Mouse (Mus musculus) heart, postnatal 36 days (tissue): ENCODE measurements around the gene Oit3. TPM values are rescaled to one million over a fixed set of nuclear protein-coding genes. Genes with fewer than 3 reads are reported as not detected.
A peak's percentile ranks its signal among the peaks of the same experiment; 100 is the strongest.
"Not testable (repeated sequence)": the region's sequence is repeated elsewhere in the genome, so short reads cannot be mapped to it uniquely, and the experiment has no call there.

ENCODE experiments used
- DNase-seq, 2 experiments: peaks; one replicate each; pipeline ENCODE4 v3.0.0; 2021 to 2022
- intact Hi-C: fragments of 180-260 bp; cut with DNase I; formaldehyde crosslinking; loops from one replicate; pipeline ENCODE4 v1.15.1; 2025
- total RNA-seq, 2 experiments: library from RNA; stranded (reverse); gene quantifications; 2 replicates each; pipeline ENCODE4 v1.2.3; 2021

Oit3 gene
- total RNA-seq, 2 experiments from 2014 or later = not detected

DNA sequence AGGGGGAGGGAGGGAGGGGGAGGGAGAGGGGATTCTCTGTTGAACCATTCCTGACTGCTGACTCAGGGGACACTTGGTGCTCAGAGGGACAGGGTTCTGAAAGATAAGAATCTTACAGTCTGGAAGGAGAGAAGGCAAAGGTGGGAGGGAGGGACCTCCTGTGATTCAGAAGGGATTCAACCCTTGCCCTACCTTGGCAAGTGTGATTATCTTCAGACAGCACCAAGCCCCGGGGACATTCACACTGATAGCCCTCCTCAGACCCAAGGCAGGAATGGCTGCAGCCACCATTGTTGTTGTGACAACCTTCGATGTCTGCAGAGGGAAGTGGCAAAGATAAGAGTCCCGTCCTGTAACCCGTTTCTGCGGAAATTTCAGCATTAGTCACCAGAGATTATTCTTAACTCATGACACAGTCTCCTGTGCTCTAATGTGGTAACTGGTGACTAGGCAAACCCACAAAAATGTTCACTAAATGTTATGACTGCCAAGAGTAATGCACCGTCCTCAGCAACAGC lies 10.8 kb downstream of the Oit3 start:
- no peak for DNase-seq
- intact Hi-C loops = no loop called here

DNA sequence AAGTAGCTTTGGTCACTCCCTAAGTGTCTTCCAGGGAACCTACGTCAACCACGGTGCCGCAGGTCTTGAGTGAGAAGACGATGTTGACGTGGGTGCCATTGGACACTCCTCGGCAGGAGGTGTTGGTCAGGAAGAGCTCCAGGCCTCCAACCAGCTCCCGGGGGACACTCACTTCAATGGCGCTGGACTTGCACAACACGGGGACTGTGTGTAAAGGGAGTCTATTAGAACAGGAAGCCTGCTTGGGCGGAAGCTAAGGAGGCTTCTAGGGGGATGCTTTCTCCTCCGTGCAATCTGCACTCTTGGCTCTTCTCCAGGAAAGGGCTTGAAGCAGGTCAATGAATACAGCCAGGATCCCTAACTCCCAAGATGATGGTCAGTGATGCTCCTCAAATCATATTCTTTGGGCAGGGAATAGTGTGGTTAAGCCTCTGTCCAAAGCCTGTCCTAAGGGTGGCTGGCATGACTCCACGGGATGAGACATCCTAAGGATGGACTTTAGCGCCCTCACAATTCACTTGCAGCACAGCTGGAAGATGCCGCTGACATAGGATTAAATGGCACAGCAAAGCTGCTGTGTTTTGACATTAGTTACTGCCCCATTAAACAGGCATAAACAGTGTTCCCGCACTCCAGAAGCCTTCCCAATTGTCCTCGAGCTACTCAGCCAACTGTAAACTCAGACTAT lies 12.0 kb downstream of the Oit3 start:
- no peak for DNase-seq
- intact Hi-C loops = no loop called here

DNA sequence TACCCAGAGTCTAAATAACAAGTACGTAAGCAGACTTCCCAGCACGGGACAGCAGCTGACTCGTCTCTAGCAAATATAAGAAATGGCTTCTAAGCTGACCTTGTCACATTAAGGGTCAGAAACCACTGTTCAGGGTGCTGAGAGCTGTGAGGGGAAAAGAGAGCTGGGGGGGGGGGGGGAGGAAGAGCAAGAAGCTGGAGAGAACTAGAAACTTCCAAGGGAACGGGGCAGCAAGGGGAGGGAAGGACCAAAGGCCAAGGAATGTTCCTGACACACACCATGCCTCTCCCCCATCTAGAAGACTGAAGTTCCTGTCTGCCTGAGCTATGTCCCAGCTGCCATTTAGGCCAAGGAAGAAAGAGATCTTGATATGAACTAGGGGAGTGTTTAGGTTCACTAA lies 15.2 kb downstream of the Oit3 start:
- DNase-seq = no peak
- intact Hi-C loops = no loop called here

DNA sequence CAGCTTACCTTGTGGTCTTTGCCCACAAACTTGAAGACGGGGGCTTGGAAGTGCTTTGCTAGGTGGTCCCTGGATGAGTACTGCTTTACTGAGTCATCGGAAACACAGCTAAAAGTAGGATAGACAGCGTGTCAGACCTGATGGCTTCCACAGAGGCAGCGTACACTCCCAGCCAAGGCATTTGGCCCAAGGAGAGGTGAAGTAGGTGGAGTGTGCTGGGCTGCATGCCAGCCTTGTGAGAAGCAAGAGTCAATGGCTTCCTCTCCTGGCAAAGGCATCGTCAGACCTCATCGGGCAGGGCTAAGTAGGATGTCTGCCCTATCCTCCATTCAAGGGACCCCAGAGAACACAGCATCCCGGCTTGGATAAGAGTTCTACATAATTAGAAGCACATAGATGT lies 16.2 kb downstream of the Oit3 start:
- peak; percentile 63 to 73 for DNase-seq
- intact Hi-C loops = no loop called here

DNA sequence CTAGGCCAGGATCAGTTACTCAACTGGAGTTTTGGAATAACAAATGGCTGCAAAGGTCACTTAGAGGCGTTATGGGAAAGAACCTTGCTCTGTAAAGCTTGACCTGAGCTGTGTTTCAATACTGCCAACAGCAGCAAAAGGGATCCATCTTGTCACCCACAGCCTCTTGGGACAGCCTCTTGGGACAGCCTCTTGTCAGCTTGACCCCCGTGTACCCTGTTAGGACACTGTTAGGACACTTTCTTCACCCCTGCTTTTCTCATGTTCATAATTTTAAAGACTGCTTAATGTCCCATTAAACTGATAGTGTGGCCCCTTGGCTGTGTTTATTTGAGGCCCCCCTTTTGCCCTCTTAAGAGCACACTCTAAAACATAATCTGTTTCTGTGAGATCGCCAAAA lies 17.1 kb downstream of the Oit3 start:
- intact Hi-C loops = no loop called here
- no peak for DNase-seq

DNA sequence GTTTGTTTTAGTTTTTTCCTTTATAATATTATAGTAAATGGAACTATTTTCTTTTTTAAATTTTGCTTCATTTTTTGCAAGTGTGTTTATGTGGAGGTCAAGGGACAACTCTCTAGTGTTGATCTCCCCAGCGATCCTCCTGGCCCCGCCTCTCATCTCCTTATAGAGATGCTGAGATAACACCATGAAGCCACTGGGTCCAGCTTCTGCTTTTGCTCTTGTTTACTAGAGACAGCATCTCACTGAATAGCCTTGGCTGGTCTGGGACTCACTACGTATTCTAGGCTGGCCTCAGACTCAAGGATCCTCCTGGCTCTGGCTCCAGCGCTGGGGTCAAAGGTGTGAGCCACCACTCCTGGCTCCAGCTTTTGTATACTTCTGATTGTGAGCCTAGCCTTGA lies 22.1 kb downstream of the Oit3 start:
- intact Hi-C loops = no loop called here
- DNase-seq = no peak

DNA sequence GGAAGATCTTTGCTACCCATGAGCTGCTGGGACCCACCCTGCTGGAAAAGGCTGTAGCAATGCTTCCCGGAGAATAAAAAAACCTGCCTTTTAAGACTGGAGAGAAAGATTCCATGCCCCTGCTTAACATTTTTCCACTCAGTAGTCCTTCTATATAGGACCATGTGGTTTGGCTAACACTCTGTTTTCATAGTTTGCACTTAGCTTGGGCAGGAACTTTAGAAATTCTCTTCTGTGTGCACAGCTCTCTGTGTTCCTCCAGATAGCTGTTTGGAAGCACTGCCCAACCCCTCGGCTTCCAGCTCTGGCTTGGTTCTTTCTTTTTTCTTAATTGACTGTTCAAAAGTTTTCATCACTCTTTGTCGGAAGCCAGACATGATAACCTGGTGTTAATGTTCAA lies 25.0 kb downstream of the Oit3 start:
- no peak for DNase-seq
- intact Hi-C loops = no loop called here

DNA sequence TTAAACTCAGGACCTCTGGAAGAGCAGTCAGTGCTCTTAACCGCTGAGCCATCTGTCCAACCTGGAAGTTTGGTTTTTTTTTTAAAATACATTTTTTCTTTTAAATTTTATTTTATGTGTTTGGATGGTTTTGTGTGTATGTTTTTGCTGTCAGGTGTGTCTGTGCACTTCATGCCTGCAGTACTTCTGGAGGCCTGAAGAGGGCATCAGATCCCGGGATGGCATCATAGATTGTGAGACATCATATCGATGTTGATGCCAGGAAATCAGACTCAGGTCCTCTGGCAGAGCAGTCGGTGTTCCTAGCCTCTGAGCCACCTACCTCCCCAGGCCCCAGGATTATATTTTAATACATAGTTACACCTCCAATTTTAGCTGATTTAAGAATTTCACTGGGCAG lies 27.9 kb downstream of the Oit3 start:
- intact Hi-C loops = no loop called here

DNA sequence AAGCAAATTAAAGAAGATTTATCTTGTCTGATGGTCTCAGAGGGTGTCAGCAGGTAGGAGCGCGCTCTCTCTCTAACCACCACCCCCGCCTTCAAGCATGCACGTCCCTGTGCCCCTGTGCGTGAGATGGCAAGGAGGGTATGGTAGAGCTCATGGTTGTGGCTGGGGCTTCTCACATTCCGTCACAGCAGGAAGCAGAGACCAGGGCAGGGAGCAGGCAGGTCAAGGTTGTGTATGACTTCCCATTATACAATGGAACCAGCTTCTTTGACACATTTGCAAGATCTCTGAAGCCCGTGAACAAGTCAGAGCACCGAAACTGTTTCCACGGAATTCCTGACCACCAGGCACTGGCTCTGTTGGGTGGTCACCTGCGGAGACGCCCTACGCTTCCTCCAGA lies 31.3 kb downstream of the Oit3 start:
- intact Hi-C loops = no loop called here
- no peak for DNase-seq

More for the DNA sequence above, 27.9 kb downstream of the Oit3 start:
- no peak for DNase-seq

DNA sequence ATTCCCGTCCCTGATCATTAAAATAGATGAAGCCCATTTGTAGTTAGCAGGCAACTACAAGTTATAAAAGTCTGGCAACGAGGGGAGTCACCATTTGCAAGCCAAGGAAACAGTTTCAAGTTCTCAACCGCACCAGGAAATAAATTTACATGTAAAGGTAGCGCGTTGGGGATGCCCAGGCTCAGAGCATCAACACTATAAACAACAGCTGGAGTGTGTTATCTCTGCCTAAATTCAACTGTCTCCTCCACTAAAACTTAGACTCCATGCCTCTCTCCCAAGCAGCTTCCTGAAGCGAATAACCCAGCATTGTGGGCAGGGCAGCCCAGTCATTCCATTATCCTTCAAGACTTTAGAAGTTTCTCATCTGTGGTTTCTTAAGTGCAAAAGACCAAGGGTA lies 33.1 kb downstream of the Oit3 start:
- intact Hi-C loops = no loop called here
- DNase-seq = no peak

DNA sequence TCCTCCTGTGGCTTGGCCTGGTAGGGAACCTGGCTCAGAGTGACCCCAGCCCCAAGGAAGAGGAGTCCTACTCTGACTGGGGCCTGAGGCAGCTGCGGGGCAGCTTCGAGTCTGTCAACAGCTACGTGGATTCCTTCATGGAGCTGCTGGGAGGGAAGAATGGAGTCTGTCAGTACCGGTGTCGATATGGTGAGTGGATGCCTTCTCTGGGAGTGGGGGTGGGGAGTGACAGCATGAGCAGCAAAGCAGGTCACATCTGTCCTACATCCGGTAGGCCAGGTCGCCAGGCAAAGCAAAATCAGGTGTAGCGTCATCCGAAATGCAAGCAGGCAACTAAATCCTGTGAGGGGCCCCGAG lies 37.8 kb downstream of the Oit3 start:
- intact Hi-C loops = no loop called here
- DNase-seq = no peak

DNA sequence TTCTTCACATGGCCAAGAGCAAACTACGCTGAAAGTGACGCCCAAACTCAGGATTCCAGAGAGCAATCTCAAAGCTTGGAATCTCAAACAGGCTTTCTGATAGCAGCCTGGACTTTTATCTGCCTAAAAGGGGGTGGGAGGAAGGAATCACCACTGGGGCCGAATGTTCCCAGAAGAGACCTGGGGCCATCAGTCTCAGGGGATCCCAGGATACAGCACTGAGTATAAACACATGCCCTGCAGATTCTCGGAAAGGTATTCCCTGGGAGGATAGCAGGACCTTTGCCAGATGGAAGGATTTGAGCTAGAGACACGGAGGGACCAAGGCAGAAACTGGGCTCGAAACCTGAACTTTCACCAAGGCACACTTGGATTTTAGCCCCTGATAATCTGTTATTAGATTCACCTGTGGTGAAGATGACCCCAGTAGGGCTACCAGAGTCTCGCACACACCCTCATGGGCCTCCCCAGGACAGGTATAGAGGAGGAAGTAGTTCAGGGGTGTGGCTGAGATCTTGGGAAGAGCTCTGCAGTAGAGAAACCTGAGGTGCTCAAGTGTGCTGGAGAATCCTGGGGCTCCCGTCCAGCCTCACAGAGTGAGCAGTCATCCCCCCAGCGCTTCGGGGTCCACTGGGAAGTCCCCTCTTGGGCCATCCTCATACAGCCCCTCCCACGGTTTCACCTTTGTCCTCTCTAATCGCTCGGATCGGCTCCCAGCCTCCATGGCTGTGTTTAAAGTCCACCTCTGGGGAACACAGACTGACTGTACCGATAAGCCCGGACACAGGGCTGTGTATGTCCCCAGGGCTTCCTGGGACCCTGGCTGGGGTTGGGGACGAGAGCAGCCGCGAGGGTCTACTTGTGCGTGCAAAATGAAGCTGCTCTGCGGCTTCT lies 38.4 kb downstream of the Oit3 start, which contains the start of gene Pla2g12b:
Pla2g12b (plus strand) TSS at position 762 of the 894 bp plus-strand sequence.
- DNase-seq = no peak
- intact Hi-C loops = no loop called here

DNA sequence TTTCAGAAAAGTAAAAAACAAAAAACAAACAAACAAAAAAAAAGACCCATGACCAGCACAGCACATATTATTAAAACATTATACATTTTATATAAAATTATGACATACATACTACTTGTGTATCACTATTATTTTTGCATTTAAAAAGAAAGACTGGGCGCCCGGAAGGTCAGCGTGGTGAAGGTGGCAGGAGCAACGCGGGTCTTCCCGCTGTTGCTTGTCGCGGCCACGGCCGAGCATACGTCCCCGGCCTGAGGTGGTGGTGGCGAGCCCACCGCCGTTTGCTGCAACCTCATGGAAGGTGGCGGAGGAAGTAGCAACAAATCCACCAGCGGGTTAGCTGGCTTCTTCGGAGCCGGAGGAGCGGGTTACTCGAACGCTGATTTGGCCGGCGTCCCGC lies 46.1 kb downstream of the Oit3 start, which contains the start of gene Gm10273:
Gm10273 (plus strand) TSS at position 172 of the 400 bp plus-strand sequence.
- intact Hi-C loops, DNase-seq: not testable (repeated sequence)

DNA sequence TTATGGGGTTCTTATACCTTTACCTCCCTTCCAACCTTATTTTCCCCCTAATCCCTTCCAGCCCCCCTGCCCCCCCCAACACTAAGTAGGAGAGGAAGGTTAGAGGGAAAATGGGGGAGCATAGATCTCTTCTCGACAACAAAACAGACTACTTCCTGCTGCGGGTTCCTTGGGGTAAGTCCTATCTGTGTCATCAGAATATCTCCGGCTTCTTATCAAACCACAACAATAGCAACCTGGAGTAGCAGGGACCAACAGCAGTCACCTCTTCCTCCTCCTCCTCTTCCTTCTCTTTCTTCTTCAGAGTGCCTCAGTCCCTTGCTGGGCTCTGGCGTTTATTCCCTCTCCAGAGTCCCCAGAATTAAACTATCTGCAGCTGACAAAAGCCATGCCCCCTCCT lies 49.7 kb downstream of the Oit3 start:
- intact Hi-C loops = no loop called here
- DNase-seq = no peak

DNA sequence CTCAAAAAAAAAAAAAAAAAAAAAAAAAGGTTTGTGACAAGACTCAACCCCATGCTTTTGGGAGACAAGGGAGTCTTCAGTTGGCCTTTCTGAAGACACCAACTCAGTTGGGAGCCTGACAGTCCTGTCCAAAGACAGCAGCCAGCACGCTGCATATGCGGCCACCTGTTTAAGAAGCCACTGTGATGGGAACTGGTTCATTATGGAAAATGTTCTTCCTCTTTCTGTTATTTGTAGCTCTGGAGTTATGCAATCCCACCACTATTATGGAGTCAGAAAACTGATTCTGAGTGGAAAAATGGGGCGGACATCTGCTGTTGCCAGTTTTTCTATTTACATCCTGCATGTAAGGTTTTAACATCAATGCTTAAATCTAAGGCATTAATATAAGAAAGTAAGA lies 51.9 kb downstream of the Oit3 start:
- intact Hi-C loops = no loop called here
- DNase-seq = no peak

DNA sequence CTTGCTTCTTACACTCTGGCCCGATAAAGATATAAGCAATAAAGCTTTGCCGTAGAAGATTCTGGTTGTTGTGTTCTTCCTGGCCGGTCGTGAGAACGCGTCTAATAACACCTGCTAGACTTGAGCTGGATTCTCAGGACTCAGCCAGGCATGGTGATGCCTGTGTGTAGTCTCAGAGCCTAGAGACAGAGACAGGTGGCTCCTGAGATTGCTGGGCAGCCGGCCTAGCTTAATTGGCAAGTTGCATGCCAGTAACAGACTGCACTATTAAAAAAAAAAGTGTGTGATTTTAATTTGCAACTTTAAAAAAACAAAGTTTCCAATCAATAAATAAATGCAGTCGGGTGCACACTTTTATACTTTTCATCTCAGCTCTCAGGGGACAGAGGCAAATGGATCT lies 54.6 kb downstream of the Oit3 start:
- no peak for DNase-seq
- intact Hi-C loops = no loop called here

DNA sequence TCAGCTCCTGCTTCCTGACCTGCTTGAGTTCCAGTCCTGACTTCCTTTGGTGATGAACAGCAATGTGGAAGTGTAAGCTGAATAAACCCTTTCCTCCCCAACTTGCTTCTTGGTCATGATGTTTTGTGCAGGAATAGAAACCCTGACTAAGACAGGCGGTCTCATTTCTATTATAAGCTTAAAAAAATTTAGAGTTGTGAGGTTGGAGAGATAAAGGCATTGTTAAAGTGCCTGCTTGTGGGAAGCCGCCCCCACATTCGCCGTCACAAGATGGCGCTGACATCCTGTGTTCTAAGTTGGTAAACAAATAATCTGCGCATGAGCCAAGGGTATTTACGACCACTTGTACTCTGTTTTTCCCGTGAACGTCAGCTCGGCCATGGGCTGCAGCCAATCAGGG lies 60.0 kb downstream of the Oit3 start:
- DNase-seq, intact Hi-C loops: not testable (repeated sequence)

DNA sequence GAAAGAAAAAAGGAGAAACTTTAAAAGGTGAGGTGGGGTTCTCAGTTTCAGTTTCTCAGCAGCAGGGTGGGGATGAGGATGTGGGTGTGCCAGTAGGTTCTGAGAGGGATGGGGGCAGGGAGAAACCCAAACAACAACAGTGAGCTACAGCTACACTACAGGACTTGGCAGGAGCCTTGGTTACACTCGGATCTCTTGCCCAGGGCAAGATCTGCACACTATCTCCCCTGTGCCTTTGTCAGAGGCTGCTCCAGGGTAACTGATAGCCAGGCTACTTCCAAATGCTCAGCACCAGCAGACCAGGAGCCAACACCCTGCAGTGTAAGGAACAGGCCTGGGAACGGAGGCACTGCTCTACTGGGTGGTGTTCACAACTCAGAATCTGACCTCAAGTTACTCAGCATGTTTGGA lies 61.2 kb downstream of the Oit3 start:
- intact Hi-C loops = no loop called here

DNA sequence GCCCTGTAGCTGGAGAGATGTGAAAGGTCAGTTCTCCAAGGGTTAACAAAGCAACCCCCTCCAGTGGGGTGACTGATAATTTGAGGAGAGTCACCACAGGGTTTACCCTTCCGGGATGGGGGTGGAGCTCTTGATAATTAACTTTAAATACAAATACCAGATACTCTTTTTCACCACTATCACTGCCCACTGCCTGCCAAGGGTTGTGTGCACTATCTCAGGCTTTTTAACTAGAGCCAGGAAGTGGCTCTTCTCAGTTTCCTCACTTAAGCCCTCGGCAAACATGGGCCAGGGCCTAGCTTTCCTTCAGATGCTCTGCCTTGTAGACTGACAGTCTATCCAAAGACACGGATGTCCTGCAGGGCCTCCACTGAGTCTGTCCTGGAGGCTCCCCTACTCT lies 61.7 kb downstream of the Oit3 start:
- intact Hi-C loops = loop anchor here (5.0 kb wide), 1 partner anchor 487 kb away; no protein-coding TSS in a partner anchor
- DNase-seq = no peak

More for the DNA sequence above, 61.2 kb downstream of the Oit3 start:
- DNase-seq = no peak

DNA sequence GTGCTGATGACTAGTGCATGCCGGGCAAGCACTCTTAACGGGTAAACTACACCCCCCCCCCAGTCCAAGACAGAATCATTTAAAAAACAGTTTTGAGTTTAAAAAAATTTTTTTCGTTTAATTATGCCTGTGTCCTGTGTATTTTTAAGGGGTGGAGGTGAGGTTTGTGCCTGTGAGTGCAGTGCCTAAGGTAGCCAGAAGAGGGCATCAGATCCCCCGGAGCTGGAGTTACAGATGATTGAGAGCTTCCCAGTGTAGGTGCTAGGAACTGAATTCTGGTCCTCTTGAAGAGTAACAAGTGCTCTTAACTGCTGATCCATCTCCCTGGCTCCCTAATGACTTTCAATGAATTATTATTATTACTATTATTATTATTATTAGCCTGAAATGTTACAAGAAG lies 62.9 kb downstream of the Oit3 start:
- no peak for DNase-seq
- intact Hi-C loops = loop anchor here (5.0 kb wide), 1 partner anchor 489 kb away; no protein-coding TSS in a partner anchor

DNA sequence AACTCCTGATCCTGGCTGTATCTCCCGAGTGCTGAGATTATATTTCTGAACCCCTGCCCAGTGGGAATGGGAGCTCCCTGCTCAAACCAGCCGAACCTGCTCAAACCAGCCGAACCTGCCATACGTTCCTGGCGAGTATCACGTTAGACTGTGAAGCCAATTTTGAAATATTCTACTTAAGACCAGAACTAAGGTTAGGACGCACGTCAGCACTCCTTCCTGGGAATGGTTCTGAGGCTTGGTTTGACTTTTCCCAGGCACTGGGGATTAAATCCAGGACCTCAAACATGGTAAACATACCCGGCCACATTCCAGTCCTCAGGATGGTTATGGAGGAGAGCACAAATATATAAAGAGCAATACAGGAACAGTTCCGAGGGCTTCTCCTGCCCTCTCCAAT lies 63.7 kb downstream of the Oit3 start:
- no peak for DNase-seq
- intact Hi-C loops = loop anchor here (5.0 kb wide), 1 partner anchor 489 kb away; no protein-coding TSS in a partner anchor
